Mouse (Mus musculus): ENCODE measurements around the gene Gm10518. TPM values are rescaled to one million over a fixed set of nuclear protein-coding genes. Genes with fewer than 3 reads are reported as not detected.
A peak's percentile ranks its signal among the peaks of the same experiment; 100 is the strongest.

The Gm10518 gene
- total and polyA plus RNA-seq, 2 experiments from 2014 or later, result 0.11 to 0.89 TPM

DNA sequence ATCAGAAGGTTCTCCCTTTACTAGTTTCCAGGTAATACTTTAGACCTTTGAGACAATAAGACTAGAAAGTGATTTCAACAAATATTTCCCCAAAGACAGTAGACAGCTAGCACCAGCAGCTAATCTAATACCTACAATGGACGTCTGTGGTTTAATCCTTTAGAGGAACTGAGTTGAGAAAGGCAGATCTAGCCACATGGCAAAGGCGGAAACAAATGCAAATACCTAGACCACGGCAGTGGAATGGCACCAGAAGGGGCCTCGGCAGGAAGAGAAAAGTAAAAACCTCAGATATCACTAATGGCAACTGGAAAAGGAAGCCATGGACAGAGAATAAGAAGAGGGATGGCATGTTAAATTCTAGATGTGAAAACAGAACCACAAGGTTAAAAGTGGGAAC lies 15.9 kb upstream of the Gm10518 start:
- 79% methylated on average over 4 of the region's 4 CpGs for WGBS
- Histone ChIP-seq H3K27ac (no peak overlapping the region), H3K4me3 (ENCODE audit: low read length) (no peak overlapping the region), H3K36me3 (ENCODE audit: insufficient read depth, low read length) (peaks cover 36% of the 10 kb centered on the region), H3K9ac (replicated peaks; ENCODE audit: low read length) (no peak overlapping the region), H3K27me3 (ENCODE audit: insufficient read depth, low read length) (no peaks in the 10 kb centered on the region), H3K4me1 (ENCODE audit: insufficient read depth, low read length) (no peaks in the 10 kb centered on the region), H3K9me3 (ENCODE audit: low read length) (no peaks in the 10 kb centered on the region), H3K4me2 (ENCODE audit: low read depth, low read length) (no peak overlapping the region)
- no peak for ATAC-seq
- TF ChIP-seq CTCF (IDR thresholded peaks at IDR 0.05; ENCODE audit: low read depth), result no peak
- no peak for DNase-seq (ENCODE audit: low spot score)

- Histone ChIP-seq H3K4me3 (ENCODE audit: low read length) (no peak overlapping the region), H3K27ac (no peak overlapping the region), H3K36me3 (ENCODE audit: insufficient read depth, low read length) (peaks cover 29% of the 10 kb centered on the region), H3K4me1 (ENCODE audit: insufficient read depth, low read length) (0 out of 2 replicates have a peak, but pooled peaks cover 4% of the 10 kb centered on the region), H3K9ac (replicated peaks; ENCODE audit: low read length) (no peak overlapping the region), H3K9me3 (ENCODE audit: low read length) (no peaks in the 10 kb centered on the region), H3K27me3 (ENCODE audit: insufficient read depth, low read length) (no peaks in the 10 kb centered on the region), H3K4me2 (ENCODE audit: low read depth, low read length) (no peak overlapping the region)
- no peak for DNase-seq (ENCODE audit: low spot score)
- no peak for ATAC-seq
- TF ChIP-seq CTCF (IDR thresholded peaks at IDR 0.05; ENCODE audit: low read depth), result no peak
Observed at GRCm38 (mm10) chr1:179798794-179799193, 4.4 kb upstream of the Gm10518 start.

DNA sequence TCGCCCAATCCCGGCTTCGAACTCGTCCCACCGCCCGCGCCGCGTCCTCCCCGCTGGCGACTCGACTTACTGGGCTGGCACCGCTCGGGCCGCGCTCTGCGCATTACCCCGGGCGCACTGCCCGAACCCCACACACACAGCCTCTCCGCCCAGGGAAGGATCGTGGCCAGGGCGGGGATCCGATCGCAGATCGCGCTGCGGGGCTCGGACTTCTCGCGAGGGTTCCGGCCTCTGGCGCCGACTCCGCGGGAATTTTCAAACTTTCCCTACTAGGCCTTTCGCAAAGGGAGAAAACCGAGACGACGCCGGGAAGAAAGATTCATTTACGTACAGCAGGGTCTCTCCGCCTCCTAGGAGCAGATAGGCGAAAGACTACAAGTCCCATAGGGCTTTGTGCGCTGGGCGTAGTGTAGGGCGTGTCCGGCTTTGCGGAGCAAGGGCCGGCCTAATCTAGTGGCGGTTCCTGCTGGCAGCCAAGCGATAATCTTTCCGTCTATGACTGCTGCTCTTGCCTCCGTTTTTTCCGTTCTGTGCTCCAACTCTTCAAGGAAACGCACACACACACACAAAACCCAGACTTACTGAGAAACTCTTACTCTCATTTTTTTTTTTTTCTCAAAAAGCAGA lies 450 bp downstream of the Gm10518 start, which contains the start of gene Ahctf1:
Gene Ahctf1, minus strand, starts transcription at position 168 of the 627 bp plus-strand sequence.
- Histone ChIP-seq H3K4me2 (ENCODE audit: low read depth, low read length) (peak within 1 kb of the TSS; percentile 76), H3K9ac (replicated peaks; ENCODE audit: low read length) (peak within 1 kb of the TSS; percentile 92), H3K27me3 (ENCODE audit: insufficient read depth, low read length) (no peaks in the 10 kb centered on the region), H3K4me3 (ENCODE audit: low read length) (peak within 1 kb of the TSS; percentile 89), H3K27ac (peak within 1 kb of the TSS; percentile 95), H3K9me3 (ENCODE audit: low read length) (no peaks in the 10 kb centered on the region), H3K36me3 (ENCODE audit: insufficient read depth, low read length) (no peaks in the 10 kb centered on the region), H3K4me1 (ENCODE audit: insufficient read depth, low read length) (0 out of 2 replicates have a peak, but pooled peaks cover 4% of the 10 kb centered on the region)
- ATAC-seq, result peak; percentile 99
- TF ChIP-seq CTCF (IDR thresholded peaks at IDR 0.05; ENCODE audit: low read depth), result peak; percentile 37; the same call in 1 of the 2 replicates
- 2% methylated on average over 56 of the region's 56 CpGs for WGBS
- peak; percentile 99 for DNase-seq (ENCODE audit: low spot score)

- no peaks in the 10 kb centered on the region for H3K27me3 ChIP-seq (ENCODE audit: insufficient read depth, low read length)
- ATAC-seq, result no peak
- peak overlapping the region; percentile 95 for H3K27ac ChIP-seq
Observed at GRCm38 (mm10) chr1:179804140-179804881, 1.1 kb downstream of the Gm10518 start.

GRCm38 (mm10) chr1:179805751-179806150 lies 2.6 kb downstream of the Gm10518 start:
- Histone ChIP-seq H3K4me3 (ENCODE audit: low read length) (no peak overlapping the region), H3K27ac (no peak overlapping the region), H3K4me1 (ENCODE audit: insufficient read depth, low read length) (0 out of 2 replicates have a peak, but pooled peaks cover 4% of the 10 kb centered on the region), H3K4me2 (ENCODE audit: low read depth, low read length) (no peak overlapping the region), H3K27me3 (ENCODE audit: insufficient read depth, low read length) (no peaks in the 10 kb centered on the region), H3K36me3 (ENCODE audit: insufficient read depth, low read length) (no peaks in the 10 kb centered on the region), H3K9ac (replicated peaks; ENCODE audit: low read length) (no peak overlapping the region), H3K9me3 (ENCODE audit: low read length) (no peaks in the 10 kb centered on the region)
- TF ChIP-seq CTCF (IDR thresholded peaks at IDR 0.05; ENCODE audit: low read depth), result no peak
- DNase-seq (ENCODE audit: low spot score) (no peak), ATAC-seq (no peak)
- 90% methylated on average over 5 of the region's 5 CpGs for WGBS

More at GRCm38 (mm10) chr1:179804140-179804881, 1.1 kb downstream of the Gm10518 start:
- 0 out of 2 replicates have a peak, but pooled peaks cover 4% of the 10 kb centered on the region for H3K4me1 ChIP-seq (ENCODE audit: insufficient read depth, low read length)
- peak overlapping the region; percentile 89 for H3K4me3 ChIP-seq (ENCODE audit: low read length)
- no peak for TF ChIP-seq CTCF (IDR thresholded peaks at IDR 0.05; ENCODE audit: low read depth)
- H3K9ac ChIP-seq (replicated peaks; ENCODE audit: low read length), result peak overlapping the region; percentile 92; the same call in 1 of the 2 replicates
- H3K4me2 ChIP-seq (ENCODE audit: low read depth, low read length), result peak overlapping the region; percentile 76
- H3K36me3 ChIP-seq (ENCODE audit: insufficient read depth, low read length), result no peaks in the 10 kb centered on the region
- H3K9me3 ChIP-seq (ENCODE audit: low read length), result no peaks in the 10 kb centered on the region
- 35% methylated on average over 11 of the region's 11 CpGs for WGBS
- DNase-seq (ENCODE audit: low spot score), result no peak

DNA sequence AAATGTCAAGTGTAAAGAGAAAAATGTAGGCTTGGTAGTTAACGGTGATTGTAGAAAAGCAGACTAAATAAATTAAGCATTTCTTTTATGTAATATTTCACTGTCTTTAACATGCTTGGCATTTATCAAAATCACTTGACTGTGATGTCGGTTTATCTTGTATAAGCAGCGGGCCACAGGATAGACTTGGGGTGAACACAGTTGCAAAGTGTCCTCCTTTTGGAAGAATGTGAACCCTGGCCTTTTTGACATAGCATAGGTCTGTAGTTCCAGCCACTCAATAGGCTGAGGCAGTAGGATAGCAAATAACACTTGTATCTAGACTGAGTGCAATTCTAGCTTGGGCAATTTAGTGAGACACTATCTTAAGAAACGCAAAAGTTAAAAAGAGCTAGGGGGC lies 4.3 kb downstream of the Gm10518 start:
- H3K4me3 ChIP-seq (ENCODE audit: low read length), result no peak overlapping the region
- H3K4me1 ChIP-seq (ENCODE audit: insufficient read depth, low read length), result no peaks in the 10 kb centered on the region
- 88% methylated on average over 4 of the region's 4 CpGs for WGBS
- no peak overlapping the region for H3K9ac ChIP-seq (replicated peaks; ENCODE audit: low read length)
- no peak for TF ChIP-seq CTCF (IDR thresholded peaks at IDR 0.05; ENCODE audit: low read depth)
- ATAC-seq (no peak), DNase-seq (ENCODE audit: low spot score) (no peak)
- no peak overlapping the region for H3K27ac ChIP-seq
- H3K4me2 ChIP-seq (ENCODE audit: low read depth, low read length), result no peak overlapping the region
- no peaks in the 10 kb centered on the region for H3K36me3 ChIP-seq (ENCODE audit: insufficient read depth, low read length)
- no peaks in the 10 kb centered on the region for H3K27me3 ChIP-seq (ENCODE audit: insufficient read depth, low read length)
- no peaks in the 10 kb centered on the region for H3K9me3 ChIP-seq (ENCODE audit: low read length)
